Mouse (Mus musculus): ENCODE measurements around the gene Dyrk2. TPM values are rescaled to one million over a fixed set of nuclear protein-coding genes. Genes with fewer than 3 reads are reported as not detected.

Dyrk2 gene
- polyA plus RNA-seq, 1 experiment: 16.4 TPM

DNA sequence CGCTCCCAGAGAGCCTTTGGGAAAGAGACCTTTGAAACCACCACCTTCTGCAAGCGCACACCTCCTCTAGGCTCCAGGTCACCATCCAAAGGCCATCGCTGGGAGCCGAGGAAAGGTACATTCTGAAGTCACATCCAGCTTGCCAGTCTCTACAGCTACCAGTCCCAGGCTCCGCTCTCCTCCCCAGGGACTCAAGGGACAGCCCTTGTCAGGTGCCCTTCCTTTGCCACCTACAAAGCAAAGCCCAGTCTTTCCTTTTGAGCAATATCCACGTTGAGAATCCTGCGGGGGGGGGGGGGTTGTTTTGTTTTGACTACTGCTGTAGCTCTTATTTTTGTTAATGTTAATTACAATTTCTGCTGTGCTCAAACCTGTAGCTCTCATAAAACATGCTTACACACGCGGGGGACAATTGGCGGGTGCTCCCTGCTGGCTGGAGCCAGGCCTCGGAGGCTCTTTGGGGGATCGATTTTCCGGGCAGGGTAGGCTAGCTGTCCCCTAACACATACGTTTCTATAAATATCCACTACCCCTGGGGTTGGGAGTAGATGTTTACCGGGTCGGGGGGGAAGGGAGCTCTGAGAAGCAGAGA lies 2.6 kb downstream of the Dyrk2 start:
- Histone ChIP-seq H3K4me3 (ENCODE audit: low read depth, low read length) (peak overlapping the region; percentile 65), H3K36me3 (ENCODE audit: control insufficient read depth, insufficient read depth, low read length, poor library complexity, severe bottlenecking) (no peaks in the 10 kb centered on the region; the same call in 1 of the 2 replicates), H3K4me1 (ENCODE audit: control insufficient read depth, insufficient read depth, low read length) (no peaks in the 10 kb centered on the region), H3K9ac (ENCODE audit: low read depth, poor library complexity, severe bottlenecking) (peak overlapping the region; percentile 96), H3K27me3 (ENCODE audit: control insufficient read depth, insufficient read depth, low read length, poor library complexity, severe bottlenecking) (no peaks in the 10 kb centered on the region), H3K9me3 (replicated peaks; ENCODE audit: control insufficient read depth, insufficient read depth, low read length, poor library complexity, severe bottlenecking) (no peaks in the 10 kb centered on the region), H3K27ac (ENCODE audit: insufficient read depth, low read length) (no peak overlapping the region)
- no peak for TF ChIP-seq POLR2A (IDR thresholded peaks at IDR 0.05; ENCODE audit: insufficient read depth, low read length)
- TF ChIP-seq EP300 (IDR thresholded peaks at IDR 0.05; ENCODE audit: insufficient read depth, low read depth, low read length): no peak
- TF ChIP-seq CTCF (IDR thresholded peaks at IDR 0.05; ENCODE audit: low read depth, low read length): no peak

GRCm38 (mm10) chr10:118864976-118865375 lies 5.0 kb downstream of the Dyrk2 start:
- H3K36me3 ChIP-seq (ENCODE audit: control insufficient read depth, insufficient read depth, low read length, poor library complexity, severe bottlenecking): no peaks in the 10 kb centered on the region; the same call in none of the 2 replicates
- no peak overlapping the region for H3K27ac ChIP-seq (ENCODE audit: insufficient read depth, low read length)
- no peak overlapping the region for H3K9ac ChIP-seq (ENCODE audit: low read depth, poor library complexity, severe bottlenecking)
- TF ChIP-seq CTCF (IDR thresholded peaks at IDR 0.05; ENCODE audit: low read depth, low read length) (no peak), EP300 (IDR thresholded peaks at IDR 0.05; ENCODE audit: insufficient read depth, low read depth, low read length) (no peak), POLR2A (IDR thresholded peaks at IDR 0.05; ENCODE audit: insufficient read depth, low read length) (no peak)
- H3K4me3 ChIP-seq (ENCODE audit: low read depth, low read length): no peak overlapping the region
- no peaks in the 10 kb centered on the region for H3K27me3 ChIP-seq (ENCODE audit: control insufficient read depth, insufficient read depth, low read length, poor library complexity, severe bottlenecking)
- peaks cover 10% of the 10 kb centered on the region; the same call in 1 of the 2 replicates for H3K9me3 ChIP-seq (replicated peaks; ENCODE audit: control insufficient read depth, insufficient read depth, low read length, poor library complexity, severe bottlenecking)
- no peaks in the 10 kb centered on the region for H3K4me1 ChIP-seq (ENCODE audit: control insufficient read depth, insufficient read depth, low read length)

DNA sequence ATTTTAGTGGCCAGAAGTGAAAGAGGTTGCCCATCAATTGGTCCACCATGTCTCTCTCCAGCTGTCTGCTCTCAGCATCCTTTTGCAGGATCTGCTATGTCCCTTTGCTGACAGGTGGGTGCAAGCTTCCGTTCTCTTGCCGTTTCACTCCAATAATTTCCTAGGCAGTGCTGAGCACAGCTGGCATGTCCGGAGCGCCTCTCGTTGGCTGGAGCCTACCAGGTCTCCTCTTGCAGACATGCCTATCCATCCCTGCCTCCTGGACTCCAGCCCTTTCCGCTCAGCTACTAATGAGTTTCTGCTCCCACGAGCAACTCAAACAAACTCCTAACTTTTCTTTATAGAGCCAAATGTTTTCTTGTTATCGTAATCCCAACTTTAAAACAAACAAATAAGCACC lies 6.4 kb downstream of the Dyrk2 start:
- TF ChIP-seq EP300 (IDR thresholded peaks at IDR 0.05; ENCODE audit: insufficient read depth, low read depth, low read length) (no peak), POLR2A (IDR thresholded peaks at IDR 0.05; ENCODE audit: insufficient read depth, low read length) (no peak), CTCF (IDR thresholded peaks at IDR 0.05; ENCODE audit: low read depth, low read length) (no peak)
- H3K4me1 ChIP-seq (ENCODE audit: control insufficient read depth, insufficient read depth, low read length): no peaks in the 10 kb centered on the region
- H3K4me3 ChIP-seq (ENCODE audit: low read depth, low read length): no peak overlapping the region
- H3K36me3 ChIP-seq (ENCODE audit: control insufficient read depth, insufficient read depth, low read length, poor library complexity, severe bottlenecking): peaks cover 10% of the 10 kb centered on the region
- no peak overlapping the region for H3K27ac ChIP-seq (ENCODE audit: insufficient read depth, low read length)
- peaks cover 18% of the 10 kb centered on the region; the same call in 1 of the 2 replicates for H3K9me3 ChIP-seq (replicated peaks; ENCODE audit: control insufficient read depth, insufficient read depth, low read length, poor library complexity, severe bottlenecking)
- no peak overlapping the region for H3K9ac ChIP-seq (ENCODE audit: low read depth, poor library complexity, severe bottlenecking)
- H3K27me3 ChIP-seq (ENCODE audit: control insufficient read depth, insufficient read depth, low read length, poor library complexity, severe bottlenecking): no peaks in the 10 kb centered on the region

DNA sequence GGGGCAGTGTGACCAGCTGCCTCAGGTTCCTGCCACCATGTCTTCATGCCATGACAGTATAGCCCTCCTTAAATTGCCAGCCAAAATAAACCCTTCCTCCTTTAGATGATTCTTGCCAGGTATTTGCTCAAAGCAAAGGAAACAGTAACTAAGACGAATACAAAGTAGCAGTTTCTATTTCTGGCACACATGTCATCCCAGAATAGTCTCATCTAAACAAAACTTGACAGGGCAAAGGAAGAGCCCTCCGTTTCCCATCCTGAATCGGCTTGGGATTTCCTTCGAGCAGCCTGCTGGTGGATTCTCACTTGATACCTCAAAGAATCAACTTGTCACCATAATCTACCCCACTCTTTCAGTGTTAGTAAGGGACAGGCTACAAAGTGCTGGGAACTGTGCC lies 7.8 kb downstream of the Dyrk2 start:
- H3K36me3 ChIP-seq (ENCODE audit: control insufficient read depth, insufficient read depth, low read length, poor library complexity, severe bottlenecking): peaks cover 10% of the 10 kb centered on the region
- H3K9ac ChIP-seq (ENCODE audit: low read depth, poor library complexity, severe bottlenecking): no peak overlapping the region
- no peaks in the 10 kb centered on the region for H3K4me1 ChIP-seq (ENCODE audit: control insufficient read depth, insufficient read depth, low read length)
- peaks cover 18% of the 10 kb centered on the region; the same call in 1 of the 2 replicates for H3K9me3 ChIP-seq (replicated peaks; ENCODE audit: control insufficient read depth, insufficient read depth, low read length, poor library complexity, severe bottlenecking)
- no peak for TF ChIP-seq POLR2A (IDR thresholded peaks at IDR 0.05; ENCODE audit: insufficient read depth, low read length)
- no peak for TF ChIP-seq EP300 (IDR thresholded peaks at IDR 0.05; ENCODE audit: insufficient read depth, low read depth, low read length)
- TF ChIP-seq CTCF (IDR thresholded peaks at IDR 0.05; ENCODE audit: low read depth, low read length): no peak
- no peak overlapping the region for H3K27ac ChIP-seq (ENCODE audit: insufficient read depth, low read length)
- no peak overlapping the region for H3K4me3 ChIP-seq (ENCODE audit: low read depth, low read length)
- H3K27me3 ChIP-seq (ENCODE audit: control insufficient read depth, insufficient read depth, low read length, poor library complexity, severe bottlenecking): no peaks in the 10 kb centered on the region

- H3K36me3 ChIP-seq (ENCODE audit: control insufficient read depth, insufficient read depth, low read length, poor library complexity, severe bottlenecking): peaks cover 10% of the 10 kb centered on the region
- H3K9me3 ChIP-seq (replicated peaks; ENCODE audit: control insufficient read depth, insufficient read depth, low read length, poor library complexity, severe bottlenecking): peaks cover 18% of the 10 kb centered on the region; the same call in 1 of the 2 replicates
- no peak overlapping the region for H3K27ac ChIP-seq (ENCODE audit: insufficient read depth, low read length)
- H3K9ac ChIP-seq (ENCODE audit: low read depth, poor library complexity, severe bottlenecking): no peak overlapping the region
- TF ChIP-seq POLR2A (IDR thresholded peaks at IDR 0.05; ENCODE audit: insufficient read depth, low read length): no peak
- no peak for TF ChIP-seq CTCF (IDR thresholded peaks at IDR 0.05; ENCODE audit: low read depth, low read length)
- no peak for TF ChIP-seq EP300 (IDR thresholded peaks at IDR 0.05; ENCODE audit: insufficient read depth, low read depth, low read length)
- H3K4me1 ChIP-seq (ENCODE audit: control insufficient read depth, insufficient read depth, low read length): no peaks in the 10 kb centered on the region
- no peak overlapping the region for H3K4me3 ChIP-seq (ENCODE audit: low read depth, low read length)
- H3K27me3 ChIP-seq (ENCODE audit: control insufficient read depth, insufficient read depth, low read length, poor library complexity, severe bottlenecking): no peaks in the 10 kb centered on the region
These were observed 8.6 kb downstream of the Dyrk2 start for GRCm38 (mm10) chr10:118861234-118862025.

- H3K9ac ChIP-seq (ENCODE audit: low read depth, poor library complexity, severe bottlenecking): no peak overlapping the region
- H3K4me1 ChIP-seq (ENCODE audit: control insufficient read depth, insufficient read depth, low read length): no peaks in the 10 kb centered on the region
- no peaks in the 10 kb centered on the region for H3K27me3 ChIP-seq (ENCODE audit: control insufficient read depth, insufficient read depth, low read length, poor library complexity, severe bottlenecking)
- no peak overlapping the region for H3K4me3 ChIP-seq (ENCODE audit: low read depth, low read length)
- TF ChIP-seq CTCF (IDR thresholded peaks at IDR 0.05; ENCODE audit: low read depth, low read length) (no peak), POLR2A (IDR thresholded peaks at IDR 0.05; ENCODE audit: insufficient read depth, low read length) (no peak), EP300 (IDR thresholded peaks at IDR 0.05; ENCODE audit: insufficient read depth, low read depth, low read length) (no peak)
- H3K27ac ChIP-seq (ENCODE audit: insufficient read depth, low read length): no peak overlapping the region
- H3K36me3 ChIP-seq (ENCODE audit: control insufficient read depth, insufficient read depth, low read length, poor library complexity, severe bottlenecking): peaks cover 10% of the 10 kb centered on the region
- H3K9me3 ChIP-seq (replicated peaks; ENCODE audit: control insufficient read depth, insufficient read depth, low read length, poor library complexity, severe bottlenecking): peaks cover 18% of the 10 kb centered on the region; the same call in 1 of the 2 replicates
These were observed 10.4 kb downstream of the Dyrk2 start for GRCm38 (mm10) chr10:118859655-118860054.

All from ES-Bruce4 (cell line).